Mouse (Mus musculus) left cerebral cortex, adult 18-20 months (tissue): ENCODE measurements at regions not wholly inside any gene's neighbourhood (a gene's known extent, or its start where the extent isn't known, plus 50 kb on each side); places are given as distances from the start of the nearest gene placed in this dataset.
A peak's percentile ranks its signal among the peaks of the same experiment; 100 is the strongest.

Experiments used
- DNase-seq, 2 experiments: peaks; one replicate each; pipeline ENCODE4 v3.0.0; 2021 to 2022; ENCODE audit warnings: low spot score in 2 of 2, mixed read lengths in 1 of 2

GRCm38 (mm10) chr3:136993473-136993872, 323.5 kb downstream of the Ppp3ca start:
- DNase-seq, result no peak

- peak in 1 of 2 experiments; percentile 27 for DNase-seq
Measured at GRCm38 (mm10) chr3:136994361-136995083, 324.6 kb downstream of the Ppp3ca start.

GRCm38 (mm10) chr3:136995611-136996335, 325.8 kb downstream of the Ppp3ca start:
- no peak for DNase-seq

GRCm38 (mm10) chr3:136996381-136996895, 326.5 kb downstream of the Ppp3ca start:
- DNase-seq, result no peak

GRCm38 (mm10) chr3:137011551-137011950, 329.3 kb upstream of the Emcn start:
- DNase-seq, result no peak

GRCm38 (mm10) chr3:137014686-137015085, 326.2 kb upstream of the Emcn start:
- DNase-seq, result no peak

- DNase-seq, result no peak
Measured at GRCm38 (mm10) chr3:137015199-137015598, 325.7 kb upstream of the Emcn start.

- DNase-seq, result no peak
Measured at GRCm38 (mm10) chr3:137019971-137020634, 320.8 kb upstream of the Emcn start.

GRCm38 (mm10) chr3:137029546-137029945, 311.3 kb upstream of the Emcn start:
- no peak for DNase-seq

- DNase-seq, result no peak
Measured at GRCm38 (mm10) chr3:137032802-137033201, 308.1 kb upstream of the Emcn start.

- no peak for DNase-seq
Measured at GRCm38 (mm10) chr3:137039638-137040037, 301.2 kb upstream of the Emcn start.

GRCm38 (mm10) chr3:137056544-137057224, 284.2 kb upstream of the Emcn start:
- no peak for DNase-seq

GRCm38 (mm10) chr3:137057225-137057910, 283.5 kb upstream of the Emcn start:
- DNase-seq, result peak; percentile 64 to 75

- DNase-seq, result no peak
Measured at GRCm38 (mm10) chr3:137057911-137058260, 283.0 kb upstream of the Emcn start.

- no peak for DNase-seq
Measured at GRCm38 (mm10) chr3:137062067-137062466, 278.8 kb upstream of the Emcn start.

- DNase-seq, result no peak
Measured at GRCm38 (mm10) chr3:137067336-137067735, 273.5 kb upstream of the Emcn start.

- DNase-seq, result no peak
Measured at GRCm38 (mm10) chr3:137069334-137069733, 271.5 kb upstream of the Emcn start.

GRCm38 (mm10) chr3:137077718-137078599, 262.9 kb upstream of the Emcn start:
- DNase-seq, result no peak

GRCm38 (mm10) chr3:137078600-137078975, 262.3 kb upstream of the Emcn start:
- DNase-seq, result no peak

GRCm38 (mm10) chr3:137086896-137087295, 254.0 kb upstream of the Emcn start:
- peak; percentile 34 to 53 for DNase-seq
